Mouse (Mus musculus) stomach, embryonic 14.5 days (tissue): ENCODE measurements around the gene 3100002H09Rik. TPM values are rescaled to one million over a fixed set of nuclear protein-coding genes. Genes with fewer than 3 reads are reported as not detected.

Source experiments
- ATAC-seq: fragments of 200-750 bp; cut with Nextera tagmentation; 2 replicates; pipeline ENCODE4 v1.8.0; 2017; ENCODE audit warnings: low read depth, moderate TSS enrichment; ENCODE audit not compliant: insufficient number of reproducible peaks, insufficient read depth, low FRiP score
- H3K27ac ChIP-seq: fragments of 300-500 bp; sonication (generic); 2 replicates; pipeline ENCODE4 v1.5.1; 2014; ENCODE audit warnings: mild to moderate bottlenecking, low read length, moderate library complexity, mixed read lengths
- H3K27me3 ChIP-seq: fragments of 300-500 bp; sonication (generic); 2 replicates; pipeline ENCODE4 v1.6.1; 2014; ENCODE audit warnings: low read length, control low read depth, mixed read lengths; ENCODE audit not compliant: control insufficient read depth, insufficient read depth
- H3K36me3 ChIP-seq: fragments of 300-500 bp; sonication (generic); 2 replicates; pipeline ENCODE4 v1.6.1; 2014; ENCODE audit warnings: mild to moderate bottlenecking, control low read depth, low read length, moderate library complexity, mixed read lengths; ENCODE audit not compliant: control insufficient read depth, insufficient read depth
- H3K4me1 ChIP-seq: fragments of 300-500 bp; sonication (generic); 2 replicates; pipeline ENCODE4 v1.6.1; 2014; ENCODE audit warnings: low read length, control low read depth, mixed read lengths; ENCODE audit not compliant: control insufficient read depth, insufficient read depth
- H3K4me2 ChIP-seq: fragments of 300-500 bp; sonication (generic); replicated peaks from 2 replicates; pipeline ENCODE4 v1.6.1; 2014; ENCODE audit warnings: low read depth, low read length, control low read depth
- H3K4me3 ChIP-seq: fragments of 300-500 bp; sonication (generic); 2 replicates; pipeline ENCODE4 v1.5.1; 2014; ENCODE audit warnings: low read depth, low read length, control low read depth
- H3K9ac ChIP-seq: fragments of 300-500 bp; sonication (generic); replicated peaks from 2 replicates; pipeline ENCODE4 v1.6.1; 2014; ENCODE audit warnings: low read depth, mild to moderate bottlenecking, control low read depth, low read length, moderate library complexity, mixed read lengths
- H3K9me3 ChIP-seq: fragments of 300-500 bp; sonication (generic); 2 replicates; pipeline ENCODE4 v1.6.1; 2016; ENCODE audit warnings: low read depth, low read length, control low read depth; ENCODE audit not compliant: control insufficient read depth
- WGBS: fragments of 180-500 bp; shearing (Covaris S2); extraction: QIAGEN DNeasy Blood & Tissue Kit; methylation state at CpG from one replicate; pipeline ENCODE4 v1.1.7; 2014; 5-methylcytosine and 5-hydroxymethylcytosine counted together
- polyA plus RNA-seq: library from polyadenylated mRNA; unstranded; fragments of >200 nt; fragmentation: Nextera tagmentation; extraction: Ambion mirVana; gene quantifications from 2 replicates; pipeline ENCODE4 v1.2.1, GENCODE M21; 2014

The 3100002H09Rik gene
- polyA plus RNA-seq, 1 experiment from 2014 or later = 0.29 TPM

DNA sequence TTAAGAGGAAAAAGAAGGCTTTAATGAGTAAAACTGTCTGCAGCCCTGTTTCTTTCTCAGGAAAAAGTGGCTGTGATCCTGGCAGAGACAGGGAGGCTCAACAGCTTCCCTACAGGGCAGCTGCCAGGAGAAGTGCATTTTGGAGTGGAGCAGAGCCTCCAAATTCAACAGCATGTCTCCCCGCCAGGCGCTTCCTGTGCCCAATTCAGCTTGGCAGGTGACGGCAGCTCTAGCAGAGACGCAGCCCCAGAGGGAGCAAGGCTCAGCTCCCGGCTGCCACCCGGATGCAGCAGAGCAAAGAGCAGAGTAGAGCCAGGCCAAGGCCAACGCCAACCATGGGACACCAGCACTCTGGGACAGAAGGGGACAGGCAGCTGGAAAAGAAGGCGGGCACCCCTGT, 3.4 kb downstream of the 3100002H09Rik start:
- no peaks in the 10 kb centered on the region for H3K36me3 ChIP-seq
- no peak overlapping the region for H3K9ac ChIP-seq
- 0 out of 2 replicates have a peak, but pooled peaks cover 5% of the 10 kb centered on the region for H3K27me3 ChIP-seq
- no peaks in the 10 kb centered on the region for H3K9me3 ChIP-seq
- ATAC-seq = no peak
- H3K4me2 ChIP-seq = no peak overlapping the region
- H3K27ac ChIP-seq = no peak overlapping the region
- 62% methylated on average over 8 of the region's 8 CpGs for WGBS
- H3K4me3 ChIP-seq = no peak overlapping the region
- H3K4me1 ChIP-seq = no peaks in the 10 kb centered on the region

DNA sequence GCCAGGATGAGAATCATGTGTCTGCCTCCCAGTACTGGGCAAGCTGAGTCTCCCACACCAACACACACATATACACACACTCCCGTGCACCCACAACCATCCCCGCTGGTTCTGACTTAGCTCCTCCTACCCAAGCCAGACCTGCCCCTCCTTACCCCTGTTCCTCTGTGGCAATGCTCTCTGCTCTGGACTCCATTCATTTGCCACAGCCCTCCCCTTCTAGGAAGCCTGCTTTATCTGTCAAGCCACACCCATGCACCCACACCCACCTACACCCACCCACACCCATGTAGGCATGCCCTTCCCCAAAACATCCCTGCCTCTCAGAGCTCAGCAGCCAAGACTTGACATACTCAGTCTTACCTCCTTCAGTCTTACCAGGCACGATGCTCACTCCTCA, 4.4 kb downstream of the 3100002H09Rik start:
- Histone ChIP-seq H3K4me3 (no peak overlapping the region), H3K9me3 (no peaks in the 10 kb centered on the region), H3K4me2 (no peak overlapping the region), H3K27me3 (0 out of 2 replicates have a peak, but pooled peaks cover 5% of the 10 kb centered on the region), H3K27ac (no peak overlapping the region), H3K4me1 (no peaks in the 10 kb centered on the region), H3K9ac (no peak overlapping the region), H3K36me3 (no peaks in the 10 kb centered on the region)
- WGBS = 69% methylated on average over 3 of the region's 3 CpGs
- peak; percentile 90; the same call in 1 of the 2 replicates for ATAC-seq

GRCm38 (mm10) chr4:124605255-124605654, 5.3 kb downstream of the 3100002H09Rik start:
- no peak overlapping the region for H3K4me3 ChIP-seq
- H3K27ac ChIP-seq = no peak overlapping the region
- H3K9me3 ChIP-seq = no peaks in the 10 kb centered on the region
- ATAC-seq = peak; percentile 47; the same call in 1 of the 2 replicates
- H3K9ac ChIP-seq = no peak overlapping the region
- no peaks in the 10 kb centered on the region for H3K4me1 ChIP-seq
- H3K36me3 ChIP-seq = no peaks in the 10 kb centered on the region
- H3K4me2 ChIP-seq = no peak overlapping the region
- 0 out of 2 replicates have a peak, but pooled peaks cover 5% of the 10 kb centered on the region for H3K27me3 ChIP-seq
- 65% methylated on average over 5 of the region's 5 CpGs for WGBS

DNA sequence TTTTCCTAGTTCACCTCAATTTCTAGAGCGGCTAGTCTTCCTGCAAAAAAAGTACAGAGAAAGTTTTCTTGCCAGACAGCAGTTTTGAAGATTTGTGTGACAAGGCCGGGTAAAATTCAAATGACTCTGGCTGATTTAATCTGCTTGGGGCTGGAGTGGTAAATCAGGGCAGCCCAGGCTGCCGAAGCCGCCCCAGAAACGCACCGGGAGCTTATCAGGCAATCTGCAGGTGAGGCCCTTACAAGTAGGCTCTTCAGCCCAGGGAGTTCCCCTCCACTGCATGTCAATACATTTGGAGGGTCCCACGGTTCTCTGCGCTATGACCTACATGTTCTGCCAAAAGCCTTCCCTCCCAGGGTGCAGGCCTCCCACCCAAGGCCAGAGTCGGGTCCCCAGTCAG, 6.9 kb downstream of the 3100002H09Rik start:
- 18% methylated on average over 9 of the region's 9 CpGs for WGBS
- H3K27me3 ChIP-seq = 0 out of 2 replicates have a peak, but pooled peaks cover 5% of the 10 kb centered on the region
- no peak overlapping the region for H3K4me2 ChIP-seq
- H3K4me3 ChIP-seq = no peak overlapping the region
- H3K9me3 ChIP-seq = no peaks in the 10 kb centered on the region
- H3K4me1 ChIP-seq = no peaks in the 10 kb centered on the region
- H3K27ac ChIP-seq = no peak overlapping the region
- no peak for ATAC-seq
- H3K9ac ChIP-seq = no peak overlapping the region
- H3K36me3 ChIP-seq = no peaks in the 10 kb centered on the region

- ATAC-seq = no peak
- WGBS = 68% methylated on average over 9 of the region's 9 CpGs
- Histone ChIP-seq H3K36me3 (no peaks in the 10 kb centered on the region), H3K4me3 (no peak overlapping the region), H3K9me3 (no peaks in the 10 kb centered on the region), H3K4me2 (no peak overlapping the region), H3K27ac (no peak overlapping the region), H3K9ac (no peak overlapping the region), H3K4me1 (no peaks in the 10 kb centered on the region), H3K27me3 (no peaks in the 10 kb centered on the region)
Observed at GRCm38 (mm10) chr4:124595929-124596328, 14.7 kb downstream of the 3100002H09Rik start.

GRCm38 (mm10) chr4:124594933-124595332, 15.7 kb downstream of the 3100002H09Rik start:
- no peak overlapping the region for H3K9ac ChIP-seq
- H3K4me1 ChIP-seq = no peaks in the 10 kb centered on the region
- no peak for ATAC-seq
- 38% methylated on average over 13 of the region's 13 CpGs for WGBS
- no peaks in the 10 kb centered on the region for H3K27me3 ChIP-seq
- no peaks in the 10 kb centered on the region for H3K36me3 ChIP-seq
- H3K4me3 ChIP-seq = no peak overlapping the region
- H3K9me3 ChIP-seq = no peaks in the 10 kb centered on the region
- no peak overlapping the region for H3K27ac ChIP-seq
- no peak overlapping the region for H3K4me2 ChIP-seq

GRCm38 (mm10) chr4:124593691-124594090, 16.9 kb downstream of the 3100002H09Rik start:
- H3K4me2 ChIP-seq = no peak overlapping the region
- no peaks in the 10 kb centered on the region for H3K9me3 ChIP-seq
- WGBS = 47% methylated on average over 9 of the region's 9 CpGs
- no peaks in the 10 kb centered on the region for H3K4me1 ChIP-seq
- no peak overlapping the region for H3K9ac ChIP-seq
- ATAC-seq = no peak
- no peaks in the 10 kb centered on the region for H3K27me3 ChIP-seq
- no peaks in the 10 kb centered on the region for H3K36me3 ChIP-seq
- no peak overlapping the region for H3K4me3 ChIP-seq
- no peak overlapping the region for H3K27ac ChIP-seq

DNA sequence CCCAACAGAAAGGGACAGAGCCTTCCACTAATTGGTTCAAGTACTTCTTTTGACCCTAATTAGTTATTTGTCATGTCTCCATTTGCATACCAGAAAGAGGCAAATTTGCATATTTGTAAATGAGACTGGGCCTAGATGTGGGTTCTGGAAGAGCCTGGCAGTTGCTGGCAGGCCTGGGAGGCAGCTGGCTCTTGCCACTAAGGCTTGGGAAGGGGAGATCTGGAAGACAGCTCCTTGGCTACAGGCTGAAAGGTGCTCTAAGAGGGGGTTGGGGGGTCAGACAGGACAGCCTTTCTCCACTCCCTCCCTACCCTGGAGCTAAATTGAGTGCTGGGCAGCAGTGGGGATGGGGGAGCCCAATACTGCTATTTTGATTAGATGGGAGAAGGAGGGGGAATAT, 17.4 kb downstream of the 3100002H09Rik start:
- Histone ChIP-seq H3K4me1 (no peaks in the 10 kb centered on the region), H3K4me3 (no peak overlapping the region), H3K4me2 (no peak overlapping the region), H3K9ac (no peak overlapping the region), H3K27me3 (no peaks in the 10 kb centered on the region), H3K27ac (no peak overlapping the region), H3K9me3 (no peaks in the 10 kb centered on the region), H3K36me3 (no peaks in the 10 kb centered on the region)
- ATAC-seq = no peak

DNA sequence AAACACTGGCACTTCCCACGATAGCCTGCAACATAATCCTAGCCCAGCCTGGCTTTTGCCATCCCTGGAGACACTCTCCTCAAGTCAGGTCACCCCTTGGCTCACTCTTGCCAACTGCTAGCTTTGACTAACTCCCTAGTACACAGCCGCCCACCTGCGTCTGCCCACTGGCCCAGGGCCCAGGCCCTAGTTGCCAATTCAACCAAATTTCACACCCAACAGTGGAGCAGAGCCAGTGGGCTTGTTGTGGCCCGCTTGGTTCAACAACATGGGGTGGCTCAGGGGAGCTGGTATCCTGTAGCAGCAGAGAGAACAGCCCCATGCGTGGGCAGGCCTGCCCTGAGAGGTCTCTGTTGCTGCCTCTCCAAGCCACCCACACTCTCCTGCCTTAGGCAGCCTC, 18.4 kb downstream of the 3100002H09Rik start:
- no peaks in the 10 kb centered on the region for H3K9me3 ChIP-seq
- H3K4me2 ChIP-seq = no peak overlapping the region
- no peak for ATAC-seq
- H3K27me3 ChIP-seq = no peaks in the 10 kb centered on the region
- no peak overlapping the region for H3K4me3 ChIP-seq
- no peaks in the 10 kb centered on the region for H3K4me1 ChIP-seq
- 87% methylated on average over 5 of the region's 5 CpGs for WGBS
- H3K9ac ChIP-seq = no peak overlapping the region
- H3K36me3 ChIP-seq = no peaks in the 10 kb centered on the region
- no peak overlapping the region for H3K27ac ChIP-seq
